8 mouse cellular contexts compared by ENCODE assay signal in genomic region chr7:117375886-117376309, GRCm38 (mm10). TPM values are rescaled to one million over a fixed set of nuclear protein-coding genes. Genes with fewer than 3 reads are reported as not detected.
A peak's percentile ranks its signal among the peaks of the same experiment; 100 is the strongest.
DNase-seq lines count a peak whose midpoint lies in the region; ATAC-seq and TF ChIP-seq lines count a peak whose summit lies in the region.

No protein-coding gene starts in this region.

- peaks cover 11% of the 10 kb centered on the region; the same call in 1 of the 2 replicates for H3K4me1 ChIP-seq in heart, embryonic 12.5 days (replicated peaks)
- H3K4me1 ChIP-seq in bone marrow, adult 2 months (ENCODE audit: control insufficient read depth, insufficient read depth, low read length): no peaks in the 10 kb centered on the region; the same call in 1 of the 2 replicates

- WGBS in heart, embryonic 12.5 days: 32% methylated on average over 9 of the region's 9 CpGs
- whole genome bisulfite sequencing in bone marrow, adult 2 months: 28% methylated on average over 9 of the region's 9 CpGs

- intact Hi-C loops in gastrocnemius, postnatal 14 days (cut with DNase I; ENCODE audit: low total_unique reads): loop anchor here (5.0 to 10.0 kb wide), 3 partner anchors 246 to 731 kb away; no protein-coding TSS in a partner anchor

- TF ChIP-seq CTCF in bone marrow, adult 2 months (IDR thresholded peaks at IDR 0.05; ENCODE audit: control insufficient read depth, insufficient read depth, low read length): peak; percentile 58

- H3K27ac ChIP-seq in heart, embryonic 12.5 days (ENCODE audit: poor library complexity, severe bottlenecking): no peak overlapping the region
- no peak overlapping the region for H3K27ac ChIP-seq in bone marrow, adult 2 months (ENCODE audit: control insufficient read depth, insufficient read depth, low read depth, low read length, poor library complexity)

- no peaks in the 10 kb centered on the region for H3K9me3 ChIP-seq in heart, embryonic 12.5 days (replicated peaks)

- peaks cover 3% of the 10 kb centered on the region; the same call in 1 of the 2 replicates for H3K27me3 ChIP-seq in heart, embryonic 12.5 days (replicated peaks)

- TF ChIP-seq POLR2A in bone marrow, adult 2 months (IDR thresholded peaks at IDR 0.05; ENCODE audit: borderline replicate concordance, control insufficient read depth, low read depth, low read length): no peak

- H3K36me3 ChIP-seq in heart, embryonic 12.5 days: no peaks in the 10 kb centered on the region

- DNase-seq in heart, adult 8-10 months (ENCODE audit: low spot score): peak; percentile 55
- DNase-seq in CD8-positive naive resting alpha-beta T cell, adult 2 months (ENCODE audit: low read depth in 2 of 2, low spot score in 2 of 2): peak; percentile 19 to 54
- peak; percentile 49 for DNase-seq in gastrocnemius, postnatal 14 days
- peak; percentile 61 to 79 for DNase-seq in layer of hippocampus, postnatal 25 days (ENCODE audit: extremely low spot score in 1 of 2, low spot score in 1 of 2)
- peak; percentile 26 to 77 for DNase-seq in natural killer cell, adult 2 months (ENCODE audit: low spot score in 2 of 2)
- DNase-seq in thymus, postnatal 0 days (ENCODE audit: low spot score): peak; percentile 61

- H3K4me2 ChIP-seq in heart, embryonic 12.5 days: no peak overlapping the region

- no peak overlapping the region for H3K9ac ChIP-seq in heart, embryonic 12.5 days

- no peak overlapping the region for H3K4me3 ChIP-seq in heart, embryonic 12.5 days
- H3K4me3 ChIP-seq in bone marrow, adult 2 months (replicated peaks; ENCODE audit: control insufficient read depth, low read depth, low read length): no peak overlapping the region

- no peak for ATAC-seq in heart, embryonic 12.5 days (ENCODE audit: insufficient number of reproducible peaks, low FRiP score)

RNA-seq across cellular contexts. Expression of gene Xylt1, which starts 4.9 kb away (rescaled TPM):
- 1 to 10 TPM; 1.6 to 2.3 (median 2.1) TPM for total RNA-seq in heart, adult 8-10 months (2022)
- polyA plus RNA-seq in heart, embryonic 12.5 days (2016; fragmentation: Nextera tagmentation; extraction: Ambion mirVana): 1.4 and 1.5 TPM in 2 replicates
- polyA plus RNA-seq in bone marrow, adult 2 months (2011; ENCODE audit: insufficient read depth, insufficient read length, low replicate concordance, missing spikeins): 6.6 and 16.4 TPM in 2 replicates
- 1 to 10 TPM; 4.2 to 5.4 TPM for total RNA-seq in gastrocnemius, postnatal 14 days (2021)
- total RNA-seq in layer of hippocampus, postnatal 25 days (2021): 10 to 100 TPM; 43.1 to 56.9 TPM
- 0.92 and 1.1 TPM in 2 replicates for polyA plus RNA-seq in thymus, postnatal 0 days (2015; fragmentation: Nextera tagmentation; extraction: Ambion mirVana)

Comparison
In these comparisons a context has a peak if more than half of its experiments do, and no peak if none do; other contexts are left out.
1. RNA of gene Xylt1, which starts 4.9 kb away (total RNA-seq): 43.1 to 56.9 TPM in layer of hippocampus, postnatal 25 days; 4.2 to 5.4 TPM in gastrocnemius, postnatal 14 days and 1.6 to 2.3 TPM in heart, adult 8-10 months; every median in the first group is over 4 times any median in the second.
2. Peak in every context shown above with its lines, with median percentiles within 50 percentile points of each other: DNase-seq.